Mouse (Mus musculus) inflammation-experienced regulatory T-cells, adult 16 weeks (primary cell): Measurements from ENCODE around the gene Capn1. TPM values are rescaled to one million over a fixed set of nuclear protein-coding genes. Genes with fewer than 3 reads are reported as not detected.

Experiments
- polyA plus RNA-seq: library from polyadenylated mRNA; unstranded; fragments of 100-300 nt; shearing (Covaris generic); gene quantifications from one replicate; pipeline ENCODE4 v1.2.1, GENCODE M21; 2017

Gene Capn1
- 71.0 TPM for polyA plus RNA-seq

DNA sequence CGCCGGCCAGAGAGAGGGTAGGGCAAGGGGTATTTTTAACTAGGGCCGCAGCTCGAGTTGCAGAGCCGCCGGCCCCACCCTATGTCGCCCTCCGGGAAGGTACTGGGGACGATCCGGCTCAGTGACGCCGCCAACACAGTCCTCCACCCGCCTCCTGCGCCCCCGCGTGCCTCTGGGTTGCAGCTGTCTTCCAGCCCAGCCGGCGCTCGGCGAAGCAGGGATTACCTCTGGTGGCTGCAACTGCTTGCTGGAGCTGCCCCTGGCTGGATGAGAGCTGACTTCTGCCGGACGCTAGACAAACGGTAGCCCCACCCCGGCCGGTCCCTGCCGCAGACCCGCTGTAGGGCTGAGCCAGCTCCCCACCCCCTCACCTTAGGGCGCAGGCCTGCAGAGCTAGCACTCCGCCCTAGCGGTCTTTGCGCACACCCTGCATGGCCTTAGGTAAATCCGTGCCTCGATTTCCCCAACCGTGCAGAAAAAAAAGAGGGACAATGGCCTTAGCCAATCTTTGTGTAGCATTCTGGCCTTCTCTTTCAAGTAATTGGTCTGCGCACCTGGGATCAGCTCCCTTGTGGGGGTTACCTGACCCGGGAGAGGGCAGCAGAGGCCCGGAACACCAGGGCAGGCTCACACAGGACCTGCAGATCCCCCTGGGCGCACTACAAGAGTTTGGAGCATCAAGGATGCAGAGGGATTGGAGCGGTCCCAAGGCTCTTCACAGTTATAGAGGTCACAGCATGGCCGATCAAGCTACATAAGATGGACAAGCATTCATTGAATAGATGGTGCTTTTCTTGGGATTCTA, at the start of gene Capn1:
Gene Capn1, minus strand, starts transcription at position 387 of the 805 bp plus-strand sequence.

DNA sequence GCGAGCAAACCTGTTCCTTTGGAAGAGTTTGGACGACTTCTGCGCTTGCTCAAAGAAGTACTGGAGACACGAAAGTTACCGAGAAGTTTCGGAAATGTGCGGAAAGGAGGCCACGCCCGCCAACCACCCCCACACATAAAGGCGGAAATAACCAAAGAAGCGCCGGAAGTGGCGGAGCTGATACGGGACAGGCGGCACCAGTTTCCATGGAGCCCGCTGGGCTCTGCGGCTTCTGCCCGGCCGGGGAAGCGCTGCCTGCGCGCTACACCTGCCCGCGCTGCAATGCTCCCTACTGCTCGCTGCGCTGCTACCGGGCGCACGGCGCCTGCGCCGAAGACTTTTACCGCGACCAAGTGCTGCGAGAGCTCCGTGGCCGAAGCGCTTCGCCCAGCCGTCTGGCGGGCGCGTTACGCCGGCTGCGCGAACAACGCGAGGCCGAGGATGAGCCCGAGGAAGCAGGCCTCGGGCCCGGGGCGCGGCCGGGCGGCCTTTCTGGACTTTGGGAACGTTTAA, 45.4 kb upstream of the Capn1 start, which contains the start of gene Znhit2:
Gene Znhit2, plus strand, starts transcription at position 172 of the 513 bp plus-strand sequence.

DNA sequence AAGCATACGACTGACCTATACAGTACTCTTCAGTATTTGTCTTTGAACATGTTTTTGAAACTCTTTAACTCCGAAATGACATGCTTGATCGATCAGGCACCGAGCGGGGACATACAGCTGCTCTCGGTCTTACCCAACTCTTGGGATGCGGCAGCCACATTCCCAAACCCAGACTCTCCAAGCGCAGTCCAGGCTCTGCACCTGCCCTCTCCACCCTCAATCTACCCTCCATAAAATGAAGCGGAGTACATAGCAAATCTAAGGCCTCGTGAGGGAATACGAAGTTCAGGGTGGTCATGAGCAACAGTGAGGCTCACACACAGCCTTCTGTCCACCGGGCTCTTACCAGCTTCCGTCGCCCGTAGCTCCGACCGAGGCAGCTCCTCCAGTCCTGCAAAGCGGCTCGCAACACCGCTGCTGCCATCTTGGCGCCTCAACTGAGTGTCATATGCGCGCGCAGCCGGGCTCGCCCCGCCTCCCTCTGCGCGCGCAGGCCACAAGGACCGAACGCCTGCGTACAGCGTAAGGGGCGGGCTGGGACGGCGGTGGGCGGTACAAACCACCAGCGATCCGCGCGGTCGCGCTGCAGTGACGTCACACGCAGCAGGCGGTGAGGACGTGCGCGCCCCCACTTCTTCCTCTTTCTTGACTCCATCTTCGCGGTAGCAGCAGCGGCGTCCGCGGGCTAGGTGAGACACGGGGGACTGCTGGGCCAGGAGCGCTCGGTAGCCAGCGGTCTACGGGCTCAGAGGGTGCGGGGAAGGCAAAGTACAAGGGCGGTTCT, 41.8 kb upstream of the Capn1 start, which contains the start of the genes Mrpl49 and Fau:
Gene Mrpl49, minus strand, starts transcription at position 473 of the 784 bp plus-strand sequence.
Gene Fau, plus strand, starts transcription at position 532 of the 784 bp plus-strand sequence.

DNA sequence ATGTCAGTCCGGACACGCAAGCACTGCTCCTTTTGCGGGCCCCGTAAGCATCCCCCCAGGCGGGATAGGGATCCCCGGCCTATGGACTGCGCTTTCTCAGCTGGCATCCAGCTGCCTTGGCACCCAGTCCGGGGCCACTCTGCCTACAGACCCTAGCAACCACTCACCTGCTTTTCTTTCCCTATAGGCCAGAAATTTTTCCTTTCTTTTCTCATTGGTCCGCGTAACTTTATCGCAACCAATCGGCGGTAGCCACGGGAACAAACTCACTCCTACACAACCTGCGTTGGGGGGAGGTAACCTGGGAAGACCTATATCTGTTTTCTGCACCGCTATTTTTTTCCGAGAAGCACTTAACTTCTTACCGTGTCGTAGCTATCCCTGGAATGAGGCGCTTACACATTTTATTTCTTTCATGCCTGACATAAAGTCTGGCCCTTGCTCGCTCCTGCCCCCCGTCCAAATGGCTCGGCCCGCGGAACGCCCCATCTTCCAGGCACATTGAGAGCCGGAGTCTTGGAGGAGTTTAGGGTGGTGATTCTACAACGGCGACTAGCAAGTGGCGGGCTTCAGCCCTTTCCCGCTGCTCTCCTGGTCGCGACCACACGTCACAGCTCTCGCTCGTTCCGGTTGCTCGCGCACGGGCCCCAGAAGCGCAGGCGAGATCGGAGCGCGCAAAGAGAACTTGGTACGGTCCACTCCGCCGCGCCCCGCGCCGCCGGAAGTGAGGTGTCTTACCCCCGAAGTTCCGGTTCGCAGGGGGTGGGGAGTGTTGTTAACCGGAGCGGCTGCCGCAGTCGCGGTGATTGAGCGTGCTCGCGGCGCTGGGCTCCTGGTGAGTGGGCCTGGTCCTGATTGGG, 30.8 kb upstream of the Capn1 start, which contains the start of gene Syvn1:
Gene Syvn1, plus strand, starts transcription at position 283 of the 860 bp plus-strand sequence.

DNA sequence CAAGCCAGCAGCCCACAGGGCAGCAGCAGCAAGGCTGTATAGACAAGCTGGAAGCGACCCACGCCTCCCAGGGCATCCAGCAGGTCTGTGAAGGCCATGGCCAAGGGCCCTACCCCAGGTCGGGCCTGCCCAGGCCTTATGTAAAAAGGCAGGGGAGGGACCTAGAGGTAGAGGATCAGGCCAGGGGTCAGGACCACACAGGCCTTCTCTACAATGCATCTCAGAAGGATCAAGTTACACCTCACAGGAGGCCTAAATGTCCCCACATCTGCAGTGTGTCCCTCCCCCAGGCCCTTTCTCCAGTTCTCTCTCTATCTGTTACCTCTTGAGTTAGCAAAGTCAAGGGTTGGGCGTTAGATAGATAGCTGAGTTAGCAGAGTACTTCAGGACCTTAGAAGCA, 29.7 kb downstream of the Capn1 start, which contains the start of gene Slc22a20:
Gene Slc22a20, minus strand, starts transcription at position 101 of the 400 bp plus-strand sequence.

DNA sequence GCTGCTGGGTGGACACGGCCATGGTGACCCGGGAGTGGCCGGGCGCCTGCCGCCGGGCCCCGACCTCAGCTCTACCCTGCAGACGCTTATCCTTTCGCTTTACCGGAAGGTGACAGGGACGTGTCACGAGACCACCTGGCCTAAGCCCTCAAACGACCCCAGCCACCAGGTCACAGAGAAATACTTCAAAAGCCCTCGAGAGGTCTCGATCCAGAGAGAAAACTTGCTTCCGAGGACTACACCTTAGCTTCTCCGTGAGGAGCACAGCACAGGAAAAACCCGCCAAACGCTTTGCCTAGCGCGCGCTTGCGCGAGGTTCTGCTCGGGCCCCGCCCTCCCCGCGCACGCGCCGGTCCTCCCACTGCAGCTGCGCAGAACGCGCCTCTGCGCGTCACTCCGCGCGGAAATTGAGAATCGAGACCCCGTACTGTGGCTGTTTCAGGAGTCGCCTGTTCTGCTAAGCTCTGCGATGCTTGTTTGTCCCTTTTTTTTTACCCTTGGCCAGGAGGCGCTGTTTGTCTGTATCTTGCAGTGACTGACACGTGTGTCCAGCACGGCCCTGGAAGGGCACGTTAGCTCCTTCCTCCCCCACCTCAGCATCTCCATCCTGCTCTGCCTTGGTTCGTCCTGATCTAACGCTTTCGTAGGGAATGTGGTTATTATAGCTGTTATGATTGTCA, 51.7 kb downstream of the Capn1 start, which contains the start of gene Pola2:
Gene Pola2, minus strand, starts transcription at position 320 of the 680 bp plus-strand sequence.

Other genes with a start within 250 kb of the Capn1 start
- 84.4 TPM for gene Scyl1, start 244.5 kb downstream of the Capn1 start, polyA plus RNA-seq
- 341 TPM for gene Frmd8, start 140.6 kb downstream of the Capn1 start, polyA plus RNA-seq
- gene Slc25a45, start 138.1 kb downstream of the Capn1 start, polyA plus RNA-seq, result 49.6 TPM
- gene Tigd3, start 121.7 kb downstream of the Capn1 start, polyA plus RNA-seq, result 0.65 TPM
- 210 TPM for gene Dpf2, start 102.9 kb downstream of the Capn1 start, polyA plus RNA-seq
- gene Cdc42ep2, start 91.1 kb downstream of the Capn1 start, polyA plus RNA-seq, result 0.34 TPM
- gene Pola2, start 51.7 kb downstream of the Capn1 start, polyA plus RNA-seq, result 56.4 TPM
- gene Slc22a20, start 29.8 kb downstream of the Capn1 start, polyA plus RNA-seq, result not detected
- 63.0 TPM for gene Syvn1, start 30.7 kb upstream of the Capn1 start, polyA plus RNA-seq
- gene Mrpl49, start 41.9 kb upstream of the Capn1 start, polyA plus RNA-seq, result 56.0 TPM
- gene Fau, start 41.9 kb upstream of the Capn1 start, polyA plus RNA-seq, result 820 TPM
- 10.9 TPM for gene Znhit2, start 45.3 kb upstream of the Capn1 start, polyA plus RNA-seq
- 20.5 TPM for gene Tm7sf2, start 52.5 kb upstream of the Capn1 start, polyA plus RNA-seq
- gene Vps51, start 61.3 kb upstream of the Capn1 start, polyA plus RNA-seq, result 98.9 TPM
- gene Tmem262, start 64.1 kb upstream of the Capn1 start, polyA plus RNA-seq, result not detected
- gene Gm28374, start 66.4 kb upstream of the Capn1 start, polyA plus RNA-seq, result 0.73 TPM
- gene Zfpl1, start 69.1 kb upstream of the Capn1 start, polyA plus RNA-seq, result 53.7 TPM
- 5.6 TPM for gene Cdca5, start 69.1 kb upstream of the Capn1 start, polyA plus RNA-seq
- gene AC131692.1, start 78.5 kb upstream of the Capn1 start, polyA plus RNA-seq, result not detected
- not detected for gene Naaladl1, start 89.9 kb upstream of the Capn1 start, polyA plus RNA-seq
- gene Sac3d1, start 102.8 kb upstream of the Capn1 start, polyA plus RNA-seq, result 2.7 TPM
- gene Snx15, start 112.4 kb upstream of the Capn1 start, polyA plus RNA-seq, result 43.1 TPM
- gene Batf2, start 125.1 kb upstream of the Capn1 start, polyA plus RNA-seq, result not detected
- gene Arl2, start 125.7 kb upstream of the Capn1 start, polyA plus RNA-seq, result 25.0 TPM
- gene Majin, start 168.5 kb upstream of the Capn1 start, polyA plus RNA-seq, result 0.28 TPM
- gene Gpha2, start 210.5 kb upstream of the Capn1 start, polyA plus RNA-seq, result not detected
- 14.8 TPM for gene Ppp2r5b, start 220.0 kb upstream of the Capn1 start, polyA plus RNA-seq
- gene Atg2a, start 225.8 kb upstream of the Capn1 start, polyA plus RNA-seq, result 48.1 TPM